Mouse (Mus musculus): ENCODE results near the gene Prdx5. TPM values are rescaled to one million over a fixed set of nuclear protein-coding genes. Genes with fewer than 3 reads are reported as not detected.

Prdx5 gene
- polyA plus RNA-seq, 1 experiment from 2014 or later: 90.5 TPM

DNA sequence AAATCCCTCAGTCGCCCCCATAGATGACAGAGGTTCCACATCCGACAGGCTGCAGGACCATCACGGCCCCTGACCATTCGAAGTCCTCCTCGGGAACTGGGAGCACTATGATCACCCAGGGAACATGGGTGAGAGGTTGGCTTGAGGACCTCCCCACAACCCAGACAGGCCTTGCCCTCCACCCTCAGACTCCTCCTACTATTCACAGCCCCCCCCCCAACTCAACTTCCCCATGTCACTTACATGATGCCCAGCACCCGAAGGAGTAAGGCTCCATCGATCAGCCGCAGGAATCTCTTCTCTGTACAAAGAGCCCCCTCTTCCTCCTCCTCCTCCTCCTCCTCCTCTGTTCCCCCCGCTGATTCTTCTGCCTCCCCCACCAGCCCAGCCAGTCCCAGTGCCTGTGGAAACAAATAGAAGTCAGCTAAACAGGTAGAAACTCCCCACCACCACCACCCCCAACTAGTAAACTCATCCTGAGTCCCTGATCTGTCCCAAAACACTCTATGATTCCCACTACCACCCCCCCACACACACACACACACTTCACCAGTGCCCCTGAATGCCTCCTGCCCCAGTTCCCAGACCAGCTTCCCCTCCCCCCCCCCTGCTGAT, 52.4 kb downstream of the Prdx5 start:
- Histone ChIP-seq H3K4me2 (ENCODE audit: low read depth, severe bottlenecking) (no peak overlapping the region), H3K9me3 (ENCODE audit: control insufficient read depth, low read length) (no peaks in the 10 kb centered on the region), H3K27ac (replicated peaks; ENCODE audit: low read depth, low read length) (no peak overlapping the region), H3K36me3 (ENCODE audit: control insufficient read depth, insufficient read depth, low read length) (no peaks in the 10 kb centered on the region), H3K4me1 (ENCODE audit: control insufficient read depth, insufficient read depth, low read length) (peaks cover 3% of the 10 kb centered on the region; the same call in 1 of the 2 replicates), H3K4me3 (ENCODE audit: low read depth, low read length) (no peak overlapping the region), H3K27me3 (ENCODE audit: control insufficient read depth, insufficient read depth, low read length) (peaks cover 17% of the 10 kb centered on the region), H3K9ac (ENCODE audit: low read length) (no peak overlapping the region)
- DNase-seq (ENCODE audit: low spot score) (no peak), ATAC-seq (ENCODE audit: insufficient number of reproducible peaks, low FRiP score, low TSS enrichment, low read depth) (no peak)
- 79% methylated on average over 9 of the region's 9 CpGs for WGBS

DNA sequence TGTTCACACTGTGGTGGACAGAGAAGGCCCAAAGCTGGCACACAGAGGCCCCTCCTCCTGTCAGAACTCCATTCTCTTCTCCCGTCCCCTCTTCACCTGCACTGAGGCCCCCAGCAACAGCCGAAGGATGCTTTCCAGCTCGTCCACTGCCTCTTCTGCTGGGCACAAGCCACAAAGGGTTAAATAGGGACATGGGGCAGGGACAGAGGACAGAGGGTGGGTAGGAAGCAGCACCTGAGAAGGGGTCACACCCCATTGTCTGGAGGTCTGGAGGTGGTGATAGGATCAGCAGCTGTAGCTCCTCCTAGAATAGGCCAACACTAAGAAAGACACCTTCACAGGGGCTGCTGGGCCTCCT, 52.9 kb downstream of the Prdx5 start:
- no peaks in the 10 kb centered on the region for H3K36me3 ChIP-seq (ENCODE audit: control insufficient read depth, insufficient read depth, low read length)
- peaks cover 3% of the 10 kb centered on the region; the same call in 1 of the 2 replicates for H3K4me1 ChIP-seq (ENCODE audit: control insufficient read depth, insufficient read depth, low read length)
- DNase-seq (ENCODE audit: low spot score): no peak
- peaks cover 17% of the 10 kb centered on the region for H3K27me3 ChIP-seq (ENCODE audit: control insufficient read depth, insufficient read depth, low read length)
- H3K27ac ChIP-seq (replicated peaks; ENCODE audit: low read depth, low read length): no peak overlapping the region
- H3K4me2 ChIP-seq (ENCODE audit: low read depth, severe bottlenecking): no peak overlapping the region
- ATAC-seq (ENCODE audit: insufficient number of reproducible peaks, low FRiP score, low TSS enrichment, low read depth): no peak
- WGBS: 67% methylated on average over 3 of the region's 3 CpGs
- H3K9ac ChIP-seq (ENCODE audit: low read length): no peak overlapping the region
- H3K4me3 ChIP-seq (ENCODE audit: low read depth, low read length): no peak overlapping the region
- H3K9me3 ChIP-seq (ENCODE audit: control insufficient read depth, low read length): no peaks in the 10 kb centered on the region

Small RNA genes within 50 kb of the gene (microRNA-seq; reads per million reads assigned to microRNA genes)
- 0.92 reads per million for gene Mir6990

Other genes with a start within 250 kb of the Prdx5 start
- gene Rps6ka4, start 69.5 kb downstream of the Prdx5 start, polyA plus RNA-seq (2014; fragmentation: Nextera tagmentation; extraction: Ambion mirVana): 4.2 and 4.6 TPM in 2 replicates
- gene Ccdc88b, start 51.9 kb downstream of the Prdx5 start, polyA plus RNA-seq (2014; fragmentation: Nextera tagmentation; extraction: Ambion mirVana): 0.11 and 0.16 TPM in 2 replicates
- 173 and 177 TPM in 2 replicates for gene Trmt112, start 408 bp downstream of the Prdx5 start, polyA plus RNA-seq (2014; fragmentation: Nextera tagmentation; extraction: Ambion mirVana)
- 1.9 and 3.3 TPM in 2 replicates for gene Esrra, start 11.7 kb upstream of the Prdx5 start, polyA plus RNA-seq (2014; fragmentation: Nextera tagmentation; extraction: Ambion mirVana)
- 0.71 and 1.3 TPM in 2 replicates for gene Catsperz, start 15.3 kb upstream of the Prdx5 start, polyA plus RNA-seq (2014; fragmentation: Nextera tagmentation; extraction: Ambion mirVana)
- 0.24 and 0.31 TPM in 2 replicates for gene Kcnk4, start 24.4 kb upstream of the Prdx5 start, polyA plus RNA-seq (2014; fragmentation: Nextera tagmentation; extraction: Ambion mirVana)
- 50.2 and 51.7 TPM in 2 replicates for gene Bad, start 31.8 kb upstream of the Prdx5 start, polyA plus RNA-seq (2014; fragmentation: Nextera tagmentation; extraction: Ambion mirVana)
- 19.1 and 22.6 TPM in 2 replicates for gene Gpr137, start 32.4 kb upstream of the Prdx5 start, polyA plus RNA-seq (2014; fragmentation: Nextera tagmentation; extraction: Ambion mirVana)
- 282 and 293 TPM in 2 replicates for gene Ppp1r14b, start 64.9 kb upstream of the Prdx5 start, polyA plus RNA-seq (2014; fragmentation: Nextera tagmentation; extraction: Ambion mirVana)
- gene Plcb3, start 66.4 kb upstream of the Prdx5 start, polyA plus RNA-seq (2014; fragmentation: Nextera tagmentation; extraction: Ambion mirVana): 24.4 and 27.7 TPM in 2 replicates
- gene Fkbp2, start 70.4 kb upstream of the Prdx5 start, polyA plus RNA-seq (2014; fragmentation: Nextera tagmentation; extraction: Ambion mirVana): 70.9 and 72.7 TPM in 2 replicates
- 37.1 and 38.7 TPM in 2 replicates for gene Vegfb, start 77.5 kb upstream of the Prdx5 start, polyA plus RNA-seq (2014; fragmentation: Nextera tagmentation; extraction: Ambion mirVana)
- 15.0 and 20.7 TPM in 2 replicates for gene Dnajc4, start 82.5 kb upstream of the Prdx5 start, polyA plus RNA-seq (2014; fragmentation: Nextera tagmentation; extraction: Ambion mirVana)
- gene Nudt22, start 86.0 kb upstream of the Prdx5 start, polyA plus RNA-seq (2014; fragmentation: Nextera tagmentation; extraction: Ambion mirVana): 18.3 and 22.3 TPM in 2 replicates
- 8.9 and 9.7 TPM in 2 replicates for gene Trpt1, start 86.0 kb upstream of the Prdx5 start, polyA plus RNA-seq (2014; fragmentation: Nextera tagmentation; extraction: Ambion mirVana)
- gene Fermt3, start 109.4 kb upstream of the Prdx5 start, polyA plus RNA-seq (2014; fragmentation: Nextera tagmentation; extraction: Ambion mirVana): 7.1 and 7.3 TPM in 2 replicates
- gene Stip1, start 129.9 kb upstream of the Prdx5 start, polyA plus RNA-seq (2014; fragmentation: Nextera tagmentation; extraction: Ambion mirVana): 448 and 453 TPM in 2 replicates
- gene Macrod1, start 146.7 kb upstream of the Prdx5 start, polyA plus RNA-seq (2014; fragmentation: Nextera tagmentation; extraction: Ambion mirVana): 4.1 and 5.8 TPM in 2 replicates
- 3.0 and 3.9 TPM in 2 replicates for gene Flrt1, start 195.6 kb upstream of the Prdx5 start, polyA plus RNA-seq (2014; fragmentation: Nextera tagmentation; extraction: Ambion mirVana)

Data from limb, embryonic 11.5 days (tissue).